Mouse (Mus musculus) lung, embryonic 15.5 days (tissue): Measurements from ENCODE around the gene Rep15. TPM values are rescaled to one million over a fixed set of nuclear protein-coding genes. Genes with fewer than 3 reads are reported as not detected.

Experiments used
- ATAC-seq: fragments of 200-750 bp; cut with Nextera tagmentation; 2 replicates; pipeline ENCODE4 v1.8.0; 2017; ENCODE audit warnings: moderate number of reproducible peaks, borderline replicate concordance; ENCODE audit not compliant: low FRiP score, low TSS enrichment; ENCODE audit errors: extremely low read depth
- H3K27ac ChIP-seq: fragments of 300-500 bp; sonication (generic); 2 replicates; pipeline ENCODE4 v1.5.1; 2015; ENCODE audit warnings: moderate library complexity, mild to moderate bottlenecking, inconsistent platforms
- H3K27me3 ChIP-seq: fragments of 300-500 bp; sonication (generic); 2 replicates; pipeline ENCODE4 v1.6.1; 2015; ENCODE audit warnings: inconsistent platforms
- H3K36me3 ChIP-seq: fragments of 300-500 bp; sonication (generic); 2 replicates; pipeline ENCODE4 v1.6.1; 2015; ENCODE audit warnings: inconsistent platforms
- H3K4me1 ChIP-seq: fragments of 300-500 bp; sonication (generic); 2 replicates; pipeline ENCODE4 v1.6.1; 2015; ENCODE audit warnings: inconsistent platforms
- H3K4me2 ChIP-seq: fragments of 300-500 bp; sonication (generic); 2 replicates; pipeline ENCODE4 v1.6.1; 2015; ENCODE audit warnings: inconsistent platforms, mild to moderate bottlenecking, moderate library complexity
- H3K4me3 ChIP-seq: fragments of 300-500 bp; sonication (generic); 2 replicates; pipeline ENCODE4 v1.5.1; 2015; ENCODE audit warnings: mild to moderate bottlenecking, inconsistent platforms
- H3K9ac ChIP-seq: fragments of 300-500 bp; sonication (generic); 2 replicates; pipeline ENCODE4 v1.6.1; 2015; ENCODE audit warnings: inconsistent platforms
- H3K9me3 ChIP-seq: fragments of 300-500 bp; sonication (generic); 2 replicates; pipeline ENCODE4 v1.6.1; 2016; ENCODE audit warnings: inconsistent platforms
- WGBS: fragments of 180-500 bp; shearing (Covaris S2); methylation state at CpG from one replicate; pipeline ENCODE4 v1.1.7; 2015; 5-methylcytosine and 5-hydroxymethylcytosine counted together
- polyA plus RNA-seq: library from polyadenylated mRNA; unstranded; fragments of >200 nt; fragmentation: Nextera tagmentation; extraction: Ambion mirVana; gene quantifications from 2 replicates; pipeline ENCODE4 v1.2.1, GENCODE M21; 2015

The Rep15 gene
- polyA plus RNA-seq, 1 experiment from 2014 or later = 1.2 TPM

DNA sequence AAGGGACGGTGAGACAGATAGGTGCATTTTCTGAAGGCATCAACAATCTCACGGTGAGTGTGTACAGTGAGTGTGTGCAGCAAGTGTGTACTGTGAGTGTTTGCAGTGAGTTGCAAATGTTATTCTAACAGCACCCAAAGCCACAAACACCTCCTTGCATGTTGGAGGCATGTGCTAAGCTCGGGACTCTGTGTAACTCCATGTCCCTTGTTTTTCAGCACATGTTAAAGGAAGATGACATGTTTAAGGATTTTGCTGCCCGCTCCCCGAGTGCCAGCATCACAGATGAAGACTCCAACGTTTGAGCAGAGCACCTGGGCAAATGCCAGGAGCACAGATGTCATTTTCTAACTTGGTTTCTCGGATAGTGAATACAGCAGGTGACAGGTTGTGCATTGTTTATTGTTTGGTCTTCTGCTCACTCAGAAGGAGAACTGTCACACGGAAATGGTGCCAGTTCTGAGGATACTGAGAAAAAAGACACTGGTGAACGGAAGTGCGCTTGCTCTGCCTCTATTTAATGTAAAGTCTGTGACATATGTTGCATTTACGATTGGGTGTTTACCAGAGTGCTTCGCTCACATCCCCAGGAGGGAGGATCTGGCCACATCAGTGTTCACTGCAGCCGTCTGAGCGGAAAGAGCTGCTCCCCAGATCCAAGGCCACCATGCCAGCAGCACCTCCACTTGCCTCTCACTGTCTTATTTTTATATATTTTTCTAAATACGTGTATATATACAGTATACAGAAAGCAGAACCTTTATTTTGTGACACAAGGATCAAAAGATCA lies 2.1 kb upstream of the Rep15 start:
- Histone ChIP-seq H3K4me3 (no peak overlapping the region), H3K27me3 (no peaks in the 10 kb centered on the region), H3K36me3 (peaks cover 32% of the 10 kb centered on the region; the same call in 1 of the 2 replicates), H3K27ac (no peak overlapping the region), H3K4me2 (no peak overlapping the region), H3K9me3 (no peaks in the 10 kb centered on the region), H3K4me1 (no peaks in the 10 kb centered on the region), H3K9ac (no peak overlapping the region)
- ATAC-seq = no peak
- 86% methylated on average over 15 of the region's 15 CpGs for WGBS

DNA sequence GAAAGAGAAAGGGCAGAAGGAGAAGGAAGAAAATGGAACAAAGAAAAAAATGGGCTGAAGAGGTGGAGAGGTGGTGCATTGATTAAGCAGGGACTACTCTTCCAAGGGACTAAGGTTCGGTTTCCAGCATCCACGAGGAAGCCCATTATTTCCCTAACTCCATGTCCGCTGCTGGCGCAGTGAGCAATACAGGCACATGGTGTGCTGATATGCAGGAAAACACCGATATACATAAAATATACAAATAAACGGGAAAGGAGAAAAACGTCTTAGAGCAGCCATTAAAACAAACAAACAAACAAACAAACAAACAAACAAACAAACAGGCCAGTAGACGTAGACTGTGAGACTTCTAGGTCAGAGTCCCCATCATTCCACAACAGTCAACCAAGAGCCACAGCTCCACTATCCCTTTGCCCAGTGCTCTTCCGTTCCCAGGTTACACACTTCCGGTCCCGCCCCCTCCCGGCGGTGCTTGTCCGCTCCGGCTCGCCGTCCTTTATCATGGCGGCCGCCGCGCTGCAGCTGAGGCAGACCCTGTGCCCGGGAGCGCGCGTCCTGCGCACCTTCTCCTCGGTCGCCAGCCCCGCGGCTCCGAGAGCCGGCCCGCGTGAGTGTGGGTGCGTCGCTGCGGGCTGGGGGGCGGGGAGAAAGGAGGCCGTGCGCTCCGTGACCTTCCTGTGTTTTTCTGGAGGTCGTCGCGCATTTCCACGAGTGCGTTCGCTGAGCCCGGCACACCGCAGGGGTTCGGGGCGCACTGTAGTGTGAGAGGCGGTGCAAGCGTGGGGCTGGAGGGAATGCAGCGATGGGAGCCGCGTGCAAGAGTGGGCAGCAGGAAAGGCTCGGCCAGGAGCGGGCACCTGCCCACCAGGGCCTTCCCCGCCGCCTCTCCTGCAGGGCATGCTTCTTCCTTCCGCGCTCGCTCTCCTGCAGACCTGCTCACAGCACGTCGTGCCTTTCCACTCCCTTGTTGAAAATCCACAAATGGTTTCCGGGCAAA lies 10.2 kb downstream of the Rep15 start, which contains the start of gene Mrps35:
Gene Mrps35, plus strand, starts transcription at position 474 of the 1,000 bp plus-strand sequence.
- WGBS = 3% methylated on average over 66 of the region's 66 CpGs
- peak within 1 kb of the TSS; percentile 89 for H3K4me3 ChIP-seq
- H3K9me3 ChIP-seq = no peaks in the 10 kb centered on the region
- H3K4me1 ChIP-seq = peaks cover 24% of the 10 kb centered on the region
- H3K4me2 ChIP-seq = peak within 1 kb of the TSS; percentile 70
- peaks cover 8% of the 10 kb centered on the region for H3K36me3 ChIP-seq
- H3K9ac ChIP-seq = peak within 1 kb of the TSS; percentile 77
- peak; percentile 98 for ATAC-seq
- peak within 1 kb of the TSS; percentile 62 for H3K27ac ChIP-seq
- H3K27me3 ChIP-seq = no peaks in the 10 kb centered on the region; the same call in 1 of the 2 replicates

DNA sequence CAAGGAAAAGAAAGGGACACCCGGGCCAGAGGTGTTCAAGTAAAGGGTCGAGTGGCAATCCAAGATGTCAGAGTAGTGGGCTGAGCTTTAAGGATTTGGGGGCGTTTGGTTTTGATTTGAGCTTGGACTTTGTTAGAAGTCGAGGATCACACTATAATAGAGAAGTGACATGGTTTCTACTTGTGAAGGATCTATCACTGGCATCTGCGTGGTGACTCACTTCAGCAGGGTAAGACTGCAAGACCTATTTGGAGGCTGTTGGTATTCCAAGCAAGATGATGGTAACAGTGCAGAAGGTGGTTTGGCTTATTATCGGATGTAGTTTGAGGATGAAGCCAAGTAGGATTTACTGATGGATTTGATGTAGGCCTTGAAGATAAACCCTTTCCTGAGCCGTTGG lies 11.2 kb downstream of the Rep15 start:
- ATAC-seq = no peak
- Histone ChIP-seq H3K4me3 (peak overlapping the region; percentile 89), H3K4me1 (peaks cover 24% of the 10 kb centered on the region), H3K27ac (no peak overlapping the region), H3K9me3 (no peaks in the 10 kb centered on the region), H3K4me2 (peak overlapping the region; percentile 70), H3K36me3 (peaks cover 17% of the 10 kb centered on the region), H3K27me3 (no peaks in the 10 kb centered on the region; the same call in 1 of the 2 replicates), H3K9ac (peak overlapping the region; percentile 77)
- WGBS = 40% methylated on average over 7 of the region's 7 CpGs

- WGBS = 95% methylated on average over 13 of the region's 13 CpGs
- no peak overlapping the region for H3K4me2 ChIP-seq
- H3K9me3 ChIP-seq = no peaks in the 10 kb centered on the region
- H3K4me1 ChIP-seq = peaks cover 9% of the 10 kb centered on the region; the same call in 1 of the 2 replicates
- H3K4me3 ChIP-seq = no peak overlapping the region
- H3K27ac ChIP-seq = no peak overlapping the region
- H3K27me3 ChIP-seq = no peaks in the 10 kb centered on the region
- ATAC-seq = no peak
- H3K36me3 ChIP-seq = peaks cover 60% of the 10 kb centered on the region
- no peak overlapping the region for H3K9ac ChIP-seq
These were observed 16.9 kb downstream of the Rep15 start for GRCm38 (mm10) chr6:147049239-147049805.

DNA sequence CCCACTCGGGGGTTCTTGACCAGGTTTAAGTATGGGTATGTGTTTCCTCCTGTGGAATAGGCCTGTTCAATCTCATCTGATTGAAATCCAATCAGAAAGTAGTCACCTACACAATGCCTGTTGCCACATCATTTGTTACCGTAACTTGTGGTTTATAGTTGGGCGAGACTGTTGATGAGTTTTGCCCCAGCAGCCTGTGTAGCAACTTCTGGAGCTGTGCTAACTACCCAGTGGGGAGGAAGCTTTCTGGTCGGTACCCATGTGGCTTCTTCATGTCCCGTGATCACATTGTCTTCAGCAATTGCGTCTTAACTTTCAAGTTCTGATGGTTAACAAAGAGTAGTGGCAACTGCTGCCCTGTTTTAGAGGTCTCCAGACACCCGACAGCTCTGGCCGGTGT lies 19.3 kb downstream of the Rep15 start:
- 92% methylated on average over 8 of the region's 8 CpGs for WGBS
- ATAC-seq = no peak
- Histone ChIP-seq H3K27ac (no peak overlapping the region), H3K9me3 (no peaks in the 10 kb centered on the region), H3K9ac (no peak overlapping the region), H3K27me3 (no peaks in the 10 kb centered on the region), H3K4me1 (no peaks in the 10 kb centered on the region), H3K4me2 (no peak overlapping the region), H3K36me3 (peaks cover 80% of the 10 kb centered on the region), H3K4me3 (no peak overlapping the region)

DNA sequence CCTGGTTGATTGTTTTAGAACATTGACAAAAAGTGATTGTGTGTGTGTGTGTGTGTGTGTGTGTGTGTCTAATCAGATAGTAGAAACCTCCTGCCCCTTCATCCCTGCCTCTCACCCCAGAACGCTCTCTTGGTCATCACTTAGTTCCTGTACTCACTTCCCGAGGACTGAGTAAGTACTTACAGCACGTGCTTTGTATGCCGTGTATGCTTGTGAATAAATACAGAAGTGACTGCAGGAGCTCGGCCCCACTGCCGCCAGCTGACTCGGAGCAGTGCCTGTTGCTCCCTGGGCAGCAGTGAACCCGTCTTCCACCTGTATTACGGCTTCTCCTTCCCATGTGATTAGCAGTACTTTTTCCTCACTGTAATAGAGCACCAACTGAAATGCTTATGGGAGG lies 20.1 kb downstream of the Rep15 start:
- Histone ChIP-seq H3K27ac (no peak overlapping the region), H3K4me3 (no peak overlapping the region), H3K27me3 (no peaks in the 10 kb centered on the region), H3K9me3 (no peaks in the 10 kb centered on the region), H3K4me2 (no peak overlapping the region), H3K4me1 (no peaks in the 10 kb centered on the region), H3K36me3 (peaks cover 81% of the 10 kb centered on the region), H3K9ac (no peak overlapping the region)
- WGBS = 90% methylated on average over 9 of the region's 9 CpGs
- no peak for ATAC-seq

- 87% methylated on average over 19 of the region's 19 CpGs for WGBS
- H3K36me3 ChIP-seq = peaks cover 68% of the 10 kb centered on the region
These were observed 21.6 kb downstream of the Rep15 start for GRCm38 (mm10) chr6:147053785-147054646.

GRCm38 (mm10) chr6:147055374-147055977 lies 23.1 kb downstream of the Rep15 start:
- H3K36me3 ChIP-seq = peaks cover 54% of the 10 kb centered on the region
- WGBS = 81% methylated on average over 10 of the region's 10 CpGs

More at GRCm38 (mm10) chr6:147053785-147054646, 21.6 kb downstream of the Rep15 start:
- ATAC-seq = no peak
- Histone ChIP-seq H3K9ac (no peak overlapping the region), H3K4me3 (no peak overlapping the region), H3K4me1 (no peaks in the 10 kb centered on the region), H3K27me3 (no peaks in the 10 kb centered on the region), H3K9me3 (no peaks in the 10 kb centered on the region), H3K27ac (no peak overlapping the region), H3K4me2 (no peak overlapping the region)

GRCm38 (mm10) chr6:147059326-147059725 lies 26.9 kb downstream of the Rep15 start:
- Histone ChIP-seq H3K27ac (no peak overlapping the region), H3K4me2 (no peak overlapping the region), H3K9me3 (no peaks in the 10 kb centered on the region), H3K9ac (no peak overlapping the region), H3K36me3 (peaks cover 49% of the 10 kb centered on the region), H3K4me3 (no peak overlapping the region), H3K27me3 (no peaks in the 10 kb centered on the region), H3K4me1 (no peaks in the 10 kb centered on the region)
- ATAC-seq = no peak
- WGBS = 70% methylated on average over 7 of the region's 7 CpGs

More at GRCm38 (mm10) chr6:147055374-147055977, 23.1 kb downstream of the Rep15 start:
- H3K4me1 ChIP-seq = no peaks in the 10 kb centered on the region
- no peaks in the 10 kb centered on the region for H3K9me3 ChIP-seq
- no peak overlapping the region for H3K4me3 ChIP-seq
- H3K4me2 ChIP-seq = no peak overlapping the region
- no peaks in the 10 kb centered on the region for H3K27me3 ChIP-seq
- H3K27ac ChIP-seq = no peak overlapping the region
- ATAC-seq = no peak
- no peak overlapping the region for H3K9ac ChIP-seq

- H3K36me3 ChIP-seq = peaks cover 35% of the 10 kb centered on the region
- no peak overlapping the region for H3K4me3 ChIP-seq
- no peaks in the 10 kb centered on the region for H3K9me3 ChIP-seq
- no peaks in the 10 kb centered on the region for H3K27me3 ChIP-seq
- H3K9ac ChIP-seq = no peak overlapping the region
- ATAC-seq = no peak
- 87% methylated on average over 9 of the region's 9 CpGs for WGBS
- no peak overlapping the region for H3K27ac ChIP-seq
- no peaks in the 10 kb centered on the region for H3K4me1 ChIP-seq
- no peak overlapping the region for H3K4me2 ChIP-seq
These were observed 29.2 kb downstream of the Rep15 start for GRCm38 (mm10) chr6:147061630-147062029.
